Mouse (Mus musculus) thymus, postnatal 4 days (tissue): ENCODE measurements around the gene Pde2a.

Experiments
- DNase-seq: peaks from one replicate; pipeline ENCODE4 v3.0.0; 2021

Gene Pde2a

GRCm38 (mm10) chr7:101455141-101455540, 33.6 kb downstream of the Pde2a start:
- DNase-seq = no peak

DNA sequence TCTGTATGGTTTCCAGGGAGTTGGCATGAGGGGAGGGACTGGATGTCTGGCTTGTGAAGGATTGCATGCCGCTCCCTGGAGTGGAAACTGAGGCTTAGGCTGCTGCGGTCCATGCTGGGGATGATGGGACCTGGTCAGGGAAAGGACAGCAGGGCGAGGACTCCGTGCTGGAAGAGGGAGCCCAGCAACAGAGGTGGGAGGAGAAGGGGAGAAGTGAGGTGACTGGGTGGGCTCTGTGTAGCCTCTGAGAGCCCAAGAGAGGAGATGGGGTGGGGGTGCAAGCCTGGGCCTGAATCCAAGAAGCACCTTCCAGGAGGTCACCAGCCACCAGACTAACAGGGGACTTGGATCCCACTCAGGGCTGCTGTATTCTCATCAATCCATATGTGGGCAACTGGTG, 34.8 kb downstream of the Pde2a start:
- no peak for DNase-seq

DNA sequence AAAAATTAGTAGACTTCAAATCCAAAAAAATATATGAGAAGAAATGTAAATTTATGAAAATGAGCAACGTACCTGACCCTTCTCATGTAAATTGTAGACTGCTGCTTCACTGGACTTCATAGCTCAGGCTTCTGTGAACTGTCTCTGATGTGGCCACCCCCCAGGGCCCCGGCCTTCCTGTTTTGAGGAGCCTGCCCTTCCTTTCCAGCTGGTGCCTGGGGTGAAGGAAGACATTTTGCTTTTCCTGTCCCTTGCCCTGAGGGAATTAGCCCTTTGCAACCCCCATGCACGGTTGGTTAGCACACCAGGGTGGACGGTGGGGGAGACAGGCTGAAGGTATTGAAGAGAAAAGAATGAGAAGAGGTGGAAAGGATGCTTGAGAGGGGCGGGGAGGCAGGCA, 35.3 kb downstream of the Pde2a start:
- no peak for DNase-seq

GRCm38 (mm10) chr7:101457283-101457682, 35.8 kb downstream of the Pde2a start:
- DNase-seq = no peak

DNA sequence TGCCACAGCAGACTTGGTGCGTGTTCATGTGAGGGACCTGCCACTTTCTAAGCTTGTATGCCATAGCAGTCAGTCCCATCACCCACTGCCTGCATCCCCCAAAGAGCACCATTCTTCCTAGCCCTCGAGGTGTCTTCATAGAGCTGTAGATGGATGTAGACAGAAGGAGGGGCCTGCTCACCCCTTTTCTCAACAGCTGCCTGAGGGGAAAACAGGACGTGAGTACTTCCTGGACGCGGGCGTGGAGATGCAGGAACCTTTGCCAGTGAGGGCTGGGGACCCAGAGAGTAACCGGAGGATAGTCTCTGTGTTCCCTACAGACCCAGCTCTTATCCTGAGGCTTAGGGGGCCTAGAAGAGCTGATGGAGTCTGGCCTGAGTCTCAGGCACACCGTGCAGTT, 36.3 kb downstream of the Pde2a start:
- peak; percentile 52 for DNase-seq

GRCm38 (mm10) chr7:101458278-101458781, 36.8 kb downstream of the Pde2a start:
- DNase-seq = no peak

DNA sequence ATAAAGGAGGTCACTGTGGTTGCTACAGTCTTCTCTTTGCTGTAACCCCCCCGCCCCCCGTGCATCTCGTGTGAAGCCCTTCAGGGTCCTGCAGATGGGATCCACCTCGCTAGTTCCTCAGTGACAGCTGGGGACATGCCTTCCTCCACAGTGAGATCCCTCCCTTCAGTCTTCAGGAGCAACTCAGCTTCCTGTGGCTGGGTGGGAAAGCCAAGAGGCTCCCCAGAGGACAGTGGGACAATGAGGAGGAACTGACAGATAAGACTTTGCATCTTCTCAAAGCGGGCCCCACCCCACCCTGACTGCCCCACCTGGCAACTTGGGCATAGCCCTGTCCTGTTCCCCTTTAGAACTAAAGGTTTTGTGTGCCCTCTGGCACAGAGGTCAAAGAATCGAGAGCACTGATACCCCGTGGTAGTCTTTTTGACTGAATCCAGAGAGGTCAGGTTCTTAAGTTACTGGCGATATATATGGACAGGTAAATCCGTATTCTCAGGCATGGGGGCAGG, 37.9 kb downstream of the Pde2a start:
- DNase-seq = no peak

DNA sequence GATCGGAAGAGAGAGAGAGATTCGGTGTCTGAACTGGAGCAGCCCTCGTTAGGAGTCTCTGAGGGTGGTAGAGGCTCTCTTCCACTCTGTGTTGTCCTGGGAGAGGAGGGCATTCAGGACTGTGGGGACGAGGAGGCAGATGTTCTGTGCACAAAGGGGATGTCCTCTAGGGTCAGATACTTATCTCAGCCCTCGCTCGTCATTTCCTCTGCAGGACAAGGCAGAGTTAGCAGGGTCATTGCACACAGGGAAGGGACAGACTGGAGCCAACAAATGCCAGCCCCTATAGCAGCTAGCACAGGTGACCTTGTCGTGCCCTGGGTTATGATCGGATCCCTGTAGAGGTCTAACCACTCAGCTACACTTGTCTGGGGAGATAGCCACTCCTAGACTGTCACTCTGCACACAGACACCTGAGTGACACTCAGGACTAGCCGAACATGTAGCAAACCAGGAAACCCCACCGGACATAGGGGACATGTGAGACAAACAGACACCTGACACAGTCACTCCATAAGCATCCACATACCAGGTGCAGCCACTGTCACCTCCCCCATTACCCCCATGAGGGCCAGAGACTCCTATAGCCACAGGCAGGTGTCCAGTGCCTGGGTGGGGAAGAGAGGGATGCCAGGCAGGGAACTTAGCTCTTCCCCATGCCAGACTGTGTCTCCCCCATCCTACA, 38.6 kb downstream of the Pde2a start:
- no peak for DNase-seq

GRCm38 (mm10) chr7:101460608-101460957, 39.1 kb downstream of the Pde2a start:
- no peak for DNase-seq

GRCm38 (mm10) chr7:101461571-101461970, 40.1 kb downstream of the Pde2a start:
- no peak for DNase-seq

DNA sequence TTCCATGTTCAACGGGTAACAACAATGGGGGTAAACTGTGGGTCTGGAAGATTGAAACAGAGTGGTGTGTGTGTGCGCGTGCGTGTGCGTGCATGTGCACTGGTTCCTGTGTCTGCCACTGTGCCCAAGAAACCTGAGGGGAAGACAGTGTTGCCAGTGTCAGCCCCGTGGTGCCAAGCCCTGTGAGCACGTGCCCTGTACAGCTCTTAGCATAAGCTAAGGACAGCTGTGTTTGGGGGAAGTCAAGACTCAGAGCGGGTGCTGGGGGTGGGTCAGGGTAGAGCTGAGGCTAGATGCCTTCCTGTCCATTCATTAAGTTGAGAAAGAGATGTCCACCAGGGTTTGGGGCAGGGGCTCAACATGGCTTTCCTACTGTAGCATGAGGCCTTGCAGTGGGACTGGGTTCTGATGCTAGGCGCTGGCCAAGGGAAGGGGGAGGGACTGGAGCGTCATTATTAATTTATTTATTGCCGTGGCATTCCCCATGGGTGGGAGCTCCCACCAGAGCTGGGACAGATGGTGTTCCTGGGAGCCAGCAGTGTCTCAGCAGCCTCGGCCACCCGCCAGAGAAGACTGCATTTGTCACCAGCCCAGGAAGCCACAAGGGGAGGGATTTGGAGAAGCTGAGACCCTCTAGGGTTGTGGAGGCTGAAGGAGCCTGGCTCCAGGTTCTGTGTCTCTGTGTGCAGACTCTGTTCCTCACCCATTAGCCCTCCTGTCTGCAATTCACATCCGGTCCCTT, 41.0 kb downstream of the Pde2a start:
- no peak for DNase-seq

DNA sequence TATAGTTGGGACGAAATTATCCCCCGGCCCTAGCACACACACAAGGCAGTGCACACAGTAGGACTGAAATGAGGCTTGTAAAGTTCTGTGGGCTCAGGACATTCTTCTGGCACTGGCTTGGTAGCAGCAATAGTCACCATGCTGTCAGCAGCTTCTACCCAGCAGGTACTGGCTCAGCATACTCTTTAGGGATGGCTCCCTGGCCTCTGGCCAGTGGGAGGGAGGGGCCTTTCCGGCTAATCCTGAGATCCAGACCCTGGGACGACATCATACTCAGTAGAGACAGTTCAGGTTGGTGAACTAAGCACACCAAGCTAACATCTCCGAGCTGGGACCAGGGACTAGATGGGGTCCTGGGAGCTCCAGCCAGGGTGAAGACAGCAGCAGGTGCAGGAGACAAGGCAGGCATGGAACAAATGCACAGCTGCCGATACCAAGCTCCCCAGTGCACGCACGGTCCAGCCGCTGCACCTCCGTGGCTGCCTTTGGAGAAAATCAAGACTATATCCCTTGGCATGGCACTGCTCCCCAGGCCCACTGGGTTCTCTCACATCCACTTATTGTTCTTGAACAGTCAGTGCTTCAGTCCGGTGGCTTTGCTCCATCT, 42.3 kb downstream of the Pde2a start:
- DNase-seq = no peak

DNA sequence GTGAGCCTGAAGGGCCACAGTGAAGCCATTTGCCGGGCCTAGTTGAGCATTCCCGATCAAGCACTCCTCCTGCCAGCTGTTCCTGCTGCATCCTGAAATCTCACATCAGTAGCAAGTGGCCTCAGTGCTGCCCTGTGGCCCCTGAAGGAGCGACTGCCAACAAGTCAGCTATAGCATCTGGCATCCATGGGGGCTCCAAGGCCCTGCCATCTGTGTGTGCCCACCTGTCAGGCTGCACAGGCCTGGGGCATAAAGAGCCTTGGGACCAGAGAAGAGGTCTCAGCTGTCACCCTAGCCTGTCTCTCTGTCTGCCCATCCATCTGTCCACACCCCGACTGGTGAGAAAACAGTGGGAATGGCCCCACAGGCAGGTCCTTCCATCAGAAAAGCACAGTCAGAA, 43.4 kb downstream of the Pde2a start:
- DNase-seq = no peak

GRCm38 (mm10) chr7:101465392-101465791, 43.9 kb downstream of the Pde2a start:
- DNase-seq = no peak

DNA sequence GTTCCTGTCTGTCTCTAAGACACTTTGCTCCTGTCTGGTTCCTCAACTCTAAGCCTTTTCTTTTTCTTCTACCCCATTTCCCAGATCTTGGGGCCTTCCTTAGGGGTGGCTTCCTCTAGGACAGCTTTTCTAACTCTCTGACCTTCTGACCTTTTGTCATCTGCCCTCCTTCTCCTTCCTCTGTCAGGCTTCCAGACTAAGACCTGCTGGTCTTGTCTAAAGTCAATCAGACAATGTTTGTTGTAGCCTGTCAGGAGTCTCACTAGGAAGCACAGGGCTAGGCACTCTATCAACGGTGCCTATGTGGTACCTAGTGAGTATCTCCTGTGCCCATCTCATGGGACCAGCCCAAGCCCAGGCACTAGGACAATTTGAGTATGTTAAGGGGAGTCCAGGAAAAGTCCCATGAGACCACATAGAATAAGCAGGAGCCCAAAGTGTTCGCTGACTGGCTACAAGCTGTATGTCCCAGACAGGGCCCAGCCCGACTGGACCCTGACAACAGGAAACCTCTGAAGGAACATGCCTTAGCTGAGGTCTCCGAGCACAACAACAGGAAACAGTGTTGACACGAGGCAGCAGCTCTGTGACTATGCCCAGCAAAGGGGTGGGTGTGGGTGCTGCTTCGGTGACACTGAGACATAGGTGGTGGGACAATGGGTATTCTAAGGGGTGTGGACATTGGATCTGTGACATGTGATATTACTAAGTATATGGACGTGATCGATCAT, 44.5 kb downstream of the Pde2a start:
- no peak for DNase-seq

- DNase-seq = no peak
Observed at GRCm38 (mm10) chr7:101466581-101467081, 45.1 kb downstream of the Pde2a start.

GRCm38 (mm10) chr7:101471423-101471822, 49.9 kb downstream of the Pde2a start:
- DNase-seq = no peak

DNA sequence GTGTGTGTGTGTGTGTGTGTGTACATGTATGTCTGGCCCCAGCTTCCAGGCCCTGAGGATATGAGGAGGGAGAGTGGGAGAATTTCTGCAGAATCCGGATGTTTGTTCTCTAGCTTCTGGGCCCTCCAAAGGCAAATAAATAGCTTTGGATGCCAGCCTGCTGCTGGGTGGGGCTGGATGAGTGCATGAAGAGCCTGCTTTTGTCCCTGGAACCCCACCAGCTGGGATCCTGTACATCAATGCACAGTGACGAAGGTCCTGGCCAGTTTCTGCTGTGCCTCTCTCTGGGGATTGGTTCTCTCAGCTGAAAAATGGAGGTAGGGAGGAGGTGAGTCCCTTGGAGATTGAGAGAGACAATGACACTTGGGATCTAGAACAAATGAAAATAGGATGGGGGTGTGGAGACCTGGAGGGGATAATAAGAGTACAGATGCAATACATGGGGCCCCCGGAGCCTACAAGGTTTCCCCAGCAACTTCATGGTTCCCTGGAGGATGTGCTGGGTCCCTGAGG, 50.5 kb downstream of the Pde2a start:
- no peak for DNase-seq

DNA sequence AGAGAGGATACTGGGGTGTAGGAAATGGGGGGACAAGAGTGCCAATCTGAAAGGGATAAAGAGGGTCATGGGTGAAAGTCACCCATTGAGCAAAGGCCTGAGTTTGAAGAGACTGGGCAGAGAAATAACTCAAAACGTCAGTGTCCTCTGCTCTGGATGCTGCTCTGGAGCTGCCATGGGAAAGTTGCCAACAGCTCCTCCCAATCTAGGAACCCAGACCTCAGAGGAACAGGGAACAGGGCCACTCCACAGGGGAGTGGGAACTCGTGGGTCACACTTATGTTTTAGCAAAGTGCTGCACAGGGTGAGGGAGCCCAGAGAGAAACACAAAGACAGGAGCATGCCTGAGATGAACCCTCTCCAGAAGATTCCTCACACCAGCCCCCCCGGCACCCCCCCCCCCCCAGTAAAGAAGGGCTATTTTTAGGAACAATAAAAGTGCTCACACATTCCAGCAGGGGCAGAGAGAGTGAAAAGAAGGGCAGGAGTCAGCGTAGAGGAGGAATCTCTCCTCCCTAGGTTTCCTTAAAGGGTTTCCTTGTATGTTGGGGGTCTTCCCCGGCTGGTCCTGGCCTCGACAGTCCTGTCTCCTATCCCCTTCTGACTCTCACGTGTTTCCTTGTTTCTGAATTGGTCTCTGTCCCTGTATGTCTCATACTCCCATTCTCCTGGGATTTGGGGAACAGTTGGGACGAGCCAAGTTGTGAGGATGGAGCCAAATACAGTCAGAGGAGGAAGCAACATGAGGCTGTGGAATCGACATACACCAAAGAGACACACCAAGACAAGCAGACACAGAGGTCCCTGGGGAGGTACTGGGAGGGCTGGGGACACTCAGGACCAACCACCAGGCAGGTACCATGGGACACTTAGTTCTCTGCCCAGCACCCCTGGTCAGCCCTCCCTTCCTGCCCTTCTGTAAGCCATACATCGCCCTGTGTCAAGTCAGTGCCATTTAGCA, 51.4 kb downstream of the Pde2a start:
- DNase-seq = no peak

- no peak for DNase-seq
Observed at GRCm38 (mm10) chr7:101474399-101474811, 52.9 kb downstream of the Pde2a start.

DNA sequence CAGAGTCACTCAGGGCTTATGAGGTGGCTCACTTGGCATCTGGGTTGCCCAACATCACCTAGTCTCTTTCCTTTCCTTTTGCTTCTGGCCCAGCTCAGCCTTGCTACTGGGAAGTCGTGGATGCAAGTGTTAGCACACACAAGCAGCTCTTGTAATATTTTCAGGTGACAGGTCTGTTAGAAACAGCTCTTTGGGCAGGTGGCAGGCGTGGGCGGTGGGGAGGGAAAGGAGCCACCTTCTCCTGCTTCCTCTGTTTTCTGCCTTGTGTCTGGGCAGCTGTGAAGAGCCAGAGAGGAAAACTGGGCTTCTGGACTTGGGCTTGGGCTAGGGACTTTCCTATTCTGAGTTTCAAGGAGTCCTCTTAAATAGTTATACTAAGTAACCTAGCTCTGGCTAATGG, 54.5 kb downstream of the Pde2a start:
- no peak for DNase-seq

DNA sequence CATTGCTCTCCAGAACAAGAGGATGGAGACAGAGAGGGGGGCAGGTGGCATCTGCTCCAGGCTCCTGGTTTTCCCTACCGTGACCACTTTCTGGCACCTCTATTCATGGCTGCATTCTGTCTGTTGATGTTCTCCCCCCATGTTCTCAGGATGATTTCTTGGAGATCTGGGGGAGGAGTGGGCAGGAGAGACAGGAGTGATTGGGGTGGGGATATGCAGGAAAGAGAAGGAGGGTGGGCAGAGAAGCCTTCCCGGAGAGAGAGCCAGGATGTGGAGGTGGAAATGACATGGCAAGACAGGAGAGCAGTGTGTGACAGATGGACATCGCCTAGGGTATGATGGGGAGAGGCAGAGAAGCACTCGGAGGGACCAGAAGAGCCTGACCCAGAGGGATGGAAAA, 55.0 kb downstream of the Pde2a start:
- no peak for DNase-seq
